Mouse (Mus musculus): ENCODE measurements around the gene Heatr6. TPM values are rescaled to one million over a fixed set of nuclear protein-coding genes. Genes with fewer than 3 reads are reported as not detected.

Heatr6 gene
- polyA plus RNA-seq, 1 experiment from 2014 or later: 23.5 TPM

GRCm38 (mm10) chr11:83789259-83789658 is 35.8 kb downstream of the Heatr6 start:
- Histone ChIP-seq H3K27ac (ENCODE audit: low read length) (no peak overlapping the region), H3K9ac (ENCODE audit: low read length) (no peak overlapping the region), H3K4me1 (replicated peaks; ENCODE audit: control insufficient read depth, insufficient read depth, low read length) (0 out of 2 replicates have a peak, but pooled peaks cover 4% of the 10 kb centered on the region), H3K4me2 (ENCODE audit: low read depth, low read length) (peak overlapping the region; percentile 30), H3K4me3 (ENCODE audit: low read length) (no peak overlapping the region), H3K36me3 (ENCODE audit: control insufficient read depth, insufficient read depth, low read length) (no peaks in the 10 kb centered on the region), H3K27me3 (ENCODE audit: control insufficient read depth, insufficient read depth, low read depth, low read length) (no peaks in the 10 kb centered on the region), H3K9me3 (ENCODE audit: control insufficient read depth, low read length) (no peaks in the 10 kb centered on the region)
- 43% methylated on average over 13 of the region's 13 CpGs for WGBS
- ATAC-seq (ENCODE audit: low read depth): no peak

GRCm38 (mm10) chr11:83791133-83791532 is 37.6 kb downstream of the Heatr6 start:
- H3K9me3 ChIP-seq (ENCODE audit: control insufficient read depth, low read length): no peaks in the 10 kb centered on the region
- H3K27me3 ChIP-seq (ENCODE audit: control insufficient read depth, insufficient read depth, low read depth, low read length): no peaks in the 10 kb centered on the region
- no peaks in the 10 kb centered on the region for H3K36me3 ChIP-seq (ENCODE audit: control insufficient read depth, insufficient read depth, low read length)
- WGBS: 42% methylated on average over 4 of the region's 4 CpGs
- 0 out of 2 replicates have a peak, but pooled peaks cover 4% of the 10 kb centered on the region for H3K4me1 ChIP-seq (replicated peaks; ENCODE audit: control insufficient read depth, insufficient read depth, low read length)
- no peak for ATAC-seq (ENCODE audit: low read depth)
- H3K4me2 ChIP-seq (ENCODE audit: low read depth, low read length): no peak overlapping the region
- H3K4me3 ChIP-seq (ENCODE audit: low read length): no peak overlapping the region
- H3K27ac ChIP-seq (ENCODE audit: low read length): no peak overlapping the region
- no peak overlapping the region for H3K9ac ChIP-seq (ENCODE audit: low read length)

- no peak for ATAC-seq (ENCODE audit: low read depth)
- Histone ChIP-seq H3K9me3 (ENCODE audit: control insufficient read depth, low read length) (no peaks in the 10 kb centered on the region), H3K4me3 (ENCODE audit: low read length) (no peak overlapping the region), H3K9ac (ENCODE audit: low read length) (no peak overlapping the region), H3K27me3 (ENCODE audit: control insufficient read depth, insufficient read depth, low read depth, low read length) (no peaks in the 10 kb centered on the region), H3K4me1 (replicated peaks; ENCODE audit: control insufficient read depth, insufficient read depth, low read length) (0 out of 2 replicates have a peak, but pooled peaks cover 2% of the 10 kb centered on the region), H3K4me2 (ENCODE audit: low read depth, low read length) (no peak overlapping the region), H3K27ac (ENCODE audit: low read length) (no peak overlapping the region), H3K36me3 (ENCODE audit: control insufficient read depth, insufficient read depth, low read length) (no peaks in the 10 kb centered on the region)
- 53% methylated on average over 12 of the region's 12 CpGs for WGBS
These were observed 38.9 kb downstream of the Heatr6 start for GRCm38 (mm10) chr11:83792316-83792914.

- no peak for ATAC-seq (ENCODE audit: low read depth)
- no peak overlapping the region for H3K4me3 ChIP-seq (ENCODE audit: low read length)
- 0 out of 2 replicates have a peak, but pooled peaks cover 2% of the 10 kb centered on the region for H3K4me1 ChIP-seq (replicated peaks; ENCODE audit: control insufficient read depth, insufficient read depth, low read length)
- no peak overlapping the region for H3K9ac ChIP-seq (ENCODE audit: low read length)
- no peak overlapping the region for H3K27ac ChIP-seq (ENCODE audit: low read length)
- no peaks in the 10 kb centered on the region for H3K36me3 ChIP-seq (ENCODE audit: control insufficient read depth, insufficient read depth, low read length)
- H3K4me2 ChIP-seq (ENCODE audit: low read depth, low read length): no peak overlapping the region
- 74% methylated on average over 14 of the region's 14 CpGs for WGBS
- no peaks in the 10 kb centered on the region for H3K27me3 ChIP-seq (ENCODE audit: control insufficient read depth, insufficient read depth, low read depth, low read length)
- H3K9me3 ChIP-seq (ENCODE audit: control insufficient read depth, low read length): no peaks in the 10 kb centered on the region
These were observed 39.8 kb downstream of the Heatr6 start for GRCm38 (mm10) chr11:83793264-83793663.

GRCm38 (mm10) chr11:83796112-83796511 is 42.6 kb downstream of the Heatr6 start:
- ATAC-seq (ENCODE audit: low read depth): no peak
- Histone ChIP-seq H3K9ac (ENCODE audit: low read length) (no peak overlapping the region), H3K27me3 (ENCODE audit: control insufficient read depth, insufficient read depth, low read depth, low read length) (no peaks in the 10 kb centered on the region), H3K9me3 (ENCODE audit: control insufficient read depth, low read length) (no peaks in the 10 kb centered on the region), H3K27ac (ENCODE audit: low read length) (no peak overlapping the region), H3K4me2 (ENCODE audit: low read depth, low read length) (no peak overlapping the region), H3K4me1 (replicated peaks; ENCODE audit: control insufficient read depth, insufficient read depth, low read length) (no peaks in the 10 kb centered on the region), H3K36me3 (ENCODE audit: control insufficient read depth, insufficient read depth, low read length) (no peaks in the 10 kb centered on the region), H3K4me3 (ENCODE audit: low read length) (no peak overlapping the region)
- WGBS: 60% methylated on average over 6 of the region's 6 CpGs

- no peak for ATAC-seq (ENCODE audit: low read depth)
- WGBS: 76% methylated on average over 10 of the region's 10 CpGs
- Histone ChIP-seq H3K27ac (ENCODE audit: low read length) (no peak overlapping the region), H3K9ac (ENCODE audit: low read length) (no peak overlapping the region), H3K4me1 (replicated peaks; ENCODE audit: control insufficient read depth, insufficient read depth, low read length) (no peaks in the 10 kb centered on the region), H3K4me2 (ENCODE audit: low read depth, low read length) (no peak overlapping the region), H3K4me3 (ENCODE audit: low read length) (no peak overlapping the region), H3K36me3 (ENCODE audit: control insufficient read depth, insufficient read depth, low read length) (no peaks in the 10 kb centered on the region), H3K27me3 (ENCODE audit: control insufficient read depth, insufficient read depth, low read depth, low read length) (no peaks in the 10 kb centered on the region), H3K9me3 (ENCODE audit: control insufficient read depth, low read length) (no peaks in the 10 kb centered on the region)
These were observed 43.6 kb downstream of the Heatr6 start for GRCm38 (mm10) chr11:83796980-83797608.

GRCm38 (mm10) chr11:83799871-83800430 is 46.5 kb downstream of the Heatr6 start:
- ATAC-seq (ENCODE audit: low read depth): no peak
- WGBS: 56% methylated on average over 12 of the region's 12 CpGs
- no peaks in the 10 kb centered on the region; the same call in 1 of the 2 replicates for H3K4me1 ChIP-seq (replicated peaks; ENCODE audit: control insufficient read depth, insufficient read depth, low read length)
- H3K27ac ChIP-seq (ENCODE audit: low read length): no peak overlapping the region
- no peak overlapping the region for H3K4me3 ChIP-seq (ENCODE audit: low read length)
- no peaks in the 10 kb centered on the region for H3K9me3 ChIP-seq (ENCODE audit: control insufficient read depth, low read length)
- H3K9ac ChIP-seq (ENCODE audit: low read length): no peak overlapping the region
- H3K27me3 ChIP-seq (ENCODE audit: control insufficient read depth, insufficient read depth, low read depth, low read length): no peaks in the 10 kb centered on the region
- H3K4me2 ChIP-seq (ENCODE audit: low read depth, low read length): no peak overlapping the region
- no peaks in the 10 kb centered on the region for H3K36me3 ChIP-seq (ENCODE audit: control insufficient read depth, insufficient read depth, low read length)

- Histone ChIP-seq H3K27ac (ENCODE audit: low read length) (no peak overlapping the region), H3K9me3 (ENCODE audit: control insufficient read depth, low read length) (no peaks in the 10 kb centered on the region), H3K4me3 (ENCODE audit: low read length) (no peak overlapping the region), H3K4me2 (ENCODE audit: low read depth, low read length) (no peak overlapping the region), H3K4me1 (replicated peaks; ENCODE audit: control insufficient read depth, insufficient read depth, low read length) (peaks cover 4% of the 10 kb centered on the region; the same call in 1 of the 2 replicates), H3K27me3 (ENCODE audit: control insufficient read depth, insufficient read depth, low read depth, low read length) (no peaks in the 10 kb centered on the region), H3K9ac (ENCODE audit: low read length) (no peak overlapping the region), H3K36me3 (ENCODE audit: control insufficient read depth, insufficient read depth, low read length) (no peaks in the 10 kb centered on the region)
- WGBS: 64% methylated on average over 8 of the region's 8 CpGs
- no peak for ATAC-seq (ENCODE audit: low read depth)
These were observed 48.7 kb downstream of the Heatr6 start for GRCm38 (mm10) chr11:83802166-83802565.

GRCm38 (mm10) chr11:83802581-83802980 is 49.1 kb downstream of the Heatr6 start:
- Histone ChIP-seq H3K27ac (ENCODE audit: low read length) (no peak overlapping the region), H3K27me3 (ENCODE audit: control insufficient read depth, insufficient read depth, low read depth, low read length) (no peaks in the 10 kb centered on the region), H3K36me3 (ENCODE audit: control insufficient read depth, insufficient read depth, low read length) (no peaks in the 10 kb centered on the region), H3K4me3 (ENCODE audit: low read length) (no peak overlapping the region), H3K4me1 (replicated peaks; ENCODE audit: control insufficient read depth, insufficient read depth, low read length) (peaks cover 4% of the 10 kb centered on the region; the same call in 1 of the 2 replicates), H3K9ac (ENCODE audit: low read length) (no peak overlapping the region), H3K9me3 (ENCODE audit: control insufficient read depth, low read length) (no peaks in the 10 kb centered on the region), H3K4me2 (ENCODE audit: low read depth, low read length) (no peak overlapping the region)
- WGBS: 81% methylated on average over 4 of the region's 4 CpGs
- no peak for ATAC-seq (ENCODE audit: low read depth)
